Mouse (Mus musculus): ENCODE results near the gene Tomm20l. TPM values are rescaled to one million over a fixed set of nuclear protein-coding genes. Genes with fewer than 3 reads are reported as not detected.
"Not testable (repeated sequence)": the region's sequence is repeated elsewhere in the genome, so short reads cannot be mapped to it uniquely, and the experiment has no call there.

Tomm20l gene
- not detected in 2 replicates for polyA plus RNA-seq (2012; rRNA removed)
- not detected in 2 replicates for polyA plus RNA-seq (2014; fragmentation: Nextera tagmentation; extraction: Ambion mirVana)

DNA sequence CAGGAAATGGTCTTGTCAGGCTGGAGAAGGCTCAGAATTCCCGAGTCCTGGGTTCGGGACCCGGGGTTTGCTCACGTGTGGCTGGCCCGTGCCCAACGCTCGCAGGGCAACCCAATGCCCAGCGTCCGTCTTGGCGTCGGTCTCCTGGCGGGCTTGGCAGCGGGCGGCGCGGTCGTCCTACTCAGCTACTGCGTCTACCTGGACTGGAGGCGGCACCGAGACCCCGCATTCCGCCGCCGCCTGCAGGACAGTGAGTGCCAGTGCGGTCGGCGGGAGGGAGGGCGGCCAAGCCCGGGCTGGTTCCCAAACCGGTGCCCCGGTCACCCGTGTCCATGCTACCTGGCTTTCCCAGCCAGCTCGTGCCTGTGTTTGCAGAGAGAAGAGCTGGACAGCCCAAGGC lies at the start of gene Tomm20l:
Gene Tomm20l, plus strand, starts transcription at position 98 of the 400 bp plus-strand sequence.
- DNase-seq (ENCODE audit: low read depth in 3 of 3, low spot score in 3 of 3), result no peak
- H3K4me2 ChIP-seq (ENCODE audit: low read depth), result peak within 1 kb of the TSS; percentile 52
- WGBS (ENCODE audit: insufficient replicate concordance), result 11% methylated on average over 33 of the region's 33 CpGs

GRCm38 (mm10) chr12:71069846-71070245 lies 41.4 kb upstream of the Tomm20l start:
- 85% methylated on average over 17 of the region's 17 CpGs for WGBS (ENCODE audit: insufficient replicate concordance)

More for the DNA sequence above, at the start of gene Tomm20l:
- Histone ChIP-seq H3K27ac (no peak within 1 kb of the TSS), H3K9me3 (ENCODE audit: control insufficient read depth, low read length) (no peaks in the 10 kb centered on the region), H3K4me1 (replicated peaks; ENCODE audit: control insufficient read depth in 2 of 2, insufficient read depth in 2 of 2, low read length in 1 of 2) (peaks cover 0 to 15% of the 10 kb centered on the region in 2 experiments; a peak in 2 of 4 replicates), H3K36me3 (replicated peaks; ENCODE audit: control insufficient read depth, insufficient read depth, low read depth) (no peaks in the 10 kb centered on the region), H3K27me3 (ENCODE audit: control insufficient read depth, insufficient read depth, low read length) (no peaks in the 10 kb centered on the region), H3K4me3 (ENCODE audit: insufficient read depth in 1 of 2, low read depth in 2 of 2, low read length in 2 of 2) (peak within 1 kb of the TSS; percentile 2 to 10; a peak in 2 of 4 replicates), H3K9ac (replicated peaks) (no peak within 1 kb of the TSS)
- TF ChIP-seq CTCF (IDR thresholded peaks at IDR 0.05; ENCODE audit: low read depth), result peak; percentile 48
- no peak for TF ChIP-seq EP300 (IDR thresholded peaks at IDR 0.05; ENCODE audit: low read depth)
- ATAC-seq (ENCODE audit: insufficient read depth), result no peak

GRCm38 (mm10) chr12:71072048-71072447 lies 39.2 kb upstream of the Tomm20l start:
- 86% methylated on average over 4 of the region's 4 CpGs for WGBS (ENCODE audit: insufficient replicate concordance)
- TF ChIP-seq CTCF (IDR thresholded peaks at IDR 0.05; ENCODE audit: low read depth) (no peak), EP300 (IDR thresholded peaks at IDR 0.05; ENCODE audit: low read depth) (no peak)
- H3K4me1 ChIP-seq (replicated peaks; ENCODE audit: control insufficient read depth in 2 of 2, insufficient read depth in 2 of 2, low read length in 1 of 2), result no peaks in the 10 kb centered on the region
- DNase-seq (ENCODE audit: low read depth in 3 of 3, low spot score in 3 of 3) (no peak), ATAC-seq (ENCODE audit: insufficient read depth) (no peak)
- peaks cover 77% of the 10 kb centered on the region for H3K36me3 ChIP-seq (replicated peaks; ENCODE audit: control insufficient read depth, insufficient read depth, low read depth)
- no peak overlapping the region for H3K4me2 ChIP-seq (ENCODE audit: low read depth)
- H3K4me3 ChIP-seq (ENCODE audit: insufficient read depth in 1 of 2, low read depth in 2 of 2, low read length in 2 of 2), result no peak overlapping the region
- no peaks in the 10 kb centered on the region for H3K9me3 ChIP-seq (ENCODE audit: control insufficient read depth, low read length)
- H3K27me3 ChIP-seq (ENCODE audit: control insufficient read depth, insufficient read depth, low read length), result no peaks in the 10 kb centered on the region
- H3K9ac ChIP-seq (replicated peaks), result no peak overlapping the region
- H3K27ac ChIP-seq, result no peak overlapping the region

More at GRCm38 (mm10) chr12:71069846-71070245, 41.4 kb upstream of the Tomm20l start:
- DNase-seq (ENCODE audit: low read depth in 3 of 3, low spot score in 3 of 3), result no peak
- Histone ChIP-seq H3K9ac (replicated peaks) (no peak overlapping the region), H3K4me3 (ENCODE audit: insufficient read depth in 1 of 2, low read depth in 2 of 2, low read length in 2 of 2) (no peak overlapping the region), H3K4me2 (ENCODE audit: low read depth) (no peak overlapping the region), H3K9me3 (ENCODE audit: control insufficient read depth, low read length) (no peaks in the 10 kb centered on the region), H3K27ac (no peak overlapping the region), H3K27me3 (ENCODE audit: control insufficient read depth, insufficient read depth, low read length) (no peaks in the 10 kb centered on the region), H3K36me3 (replicated peaks; ENCODE audit: control insufficient read depth, insufficient read depth, low read depth) (peaks cover 64% of the 10 kb centered on the region), H3K4me1 (replicated peaks; ENCODE audit: control insufficient read depth in 2 of 2, insufficient read depth in 2 of 2, low read length in 1 of 2) (no peaks in the 10 kb centered on the region)
- TF ChIP-seq EP300 (IDR thresholded peaks at IDR 0.05; ENCODE audit: low read depth) (no peak), CTCF (IDR thresholded peaks at IDR 0.05; ENCODE audit: low read depth) (no peak)
- ATAC-seq (ENCODE audit: insufficient read depth), result no peak

GRCm38 (mm10) chr12:71073113-71073730 lies 38.0 kb upstream of the Tomm20l start:
- 0 out of 2 replicates have a peak, but pooled peaks have one; percentile 50 for ATAC-seq (ENCODE audit: insufficient read depth)
- Histone ChIP-seq H3K9me3 (ENCODE audit: control insufficient read depth, low read length) (no peaks in the 10 kb centered on the region), H3K4me3 (ENCODE audit: insufficient read depth in 1 of 2, low read depth in 2 of 2, low read length in 2 of 2) (no peak overlapping the region), H3K9ac (replicated peaks) (no peak overlapping the region), H3K36me3 (replicated peaks; ENCODE audit: control insufficient read depth, insufficient read depth, low read depth) (peaks cover 67% of the 10 kb centered on the region), H3K27ac (no peak overlapping the region), H3K4me1 (replicated peaks; ENCODE audit: control insufficient read depth in 2 of 2, insufficient read depth in 2 of 2, low read length in 1 of 2) (no peaks in the 10 kb centered on the region), H3K4me2 (ENCODE audit: low read depth) (no peak overlapping the region), H3K27me3 (ENCODE audit: control insufficient read depth, insufficient read depth, low read length) (no peaks in the 10 kb centered on the region)
- DNase-seq (ENCODE audit: low read depth in 3 of 3, low spot score in 3 of 3), result peak in 1 of 3 experiments; percentile 4
- 60% methylated on average over 12 of the region's 12 CpGs for WGBS (ENCODE audit: insufficient replicate concordance)
- TF ChIP-seq EP300 (IDR thresholded peaks at IDR 0.05; ENCODE audit: low read depth), result no peak
- TF ChIP-seq CTCF (IDR thresholded peaks at IDR 0.05; ENCODE audit: low read depth), result peak; percentile 52

- Histone ChIP-seq H3K27ac (no peak overlapping the region), H3K36me3 (replicated peaks; ENCODE audit: control insufficient read depth, insufficient read depth, low read depth) (peaks cover 4% of the 10 kb centered on the region), H3K9ac (replicated peaks) (no peak overlapping the region), H3K4me1 (replicated peaks; ENCODE audit: control insufficient read depth in 2 of 2, insufficient read depth in 2 of 2, low read length in 1 of 2) (no peaks in the 10 kb centered on the region), H3K9me3 (ENCODE audit: control insufficient read depth, low read length) (no peaks in the 10 kb centered on the region), H3K4me2 (ENCODE audit: low read depth) (no peak overlapping the region), H3K4me3 (ENCODE audit: insufficient read depth in 1 of 2, low read depth in 2 of 2, low read length in 2 of 2) (no peak overlapping the region), H3K27me3 (ENCODE audit: control insufficient read depth, insufficient read depth, low read length) (no peaks in the 10 kb centered on the region)
- WGBS (ENCODE audit: insufficient replicate concordance), result 83% methylated on average over 8 of the region's 8 CpGs
- TF ChIP-seq EP300 (IDR thresholded peaks at IDR 0.05; ENCODE audit: low read depth) (no peak), CTCF (IDR thresholded peaks at IDR 0.05; ENCODE audit: low read depth) (no peak)
- no peak for ATAC-seq (ENCODE audit: insufficient read depth)
- no peak for DNase-seq (ENCODE audit: low read depth in 3 of 3, low spot score in 3 of 3)
Measured at GRCm38 (mm10) chr12:71086331-71086730, 24.9 kb upstream of the Tomm20l start.

- ATAC-seq (ENCODE audit: insufficient read depth), result not testable (repeated sequence)
Measured at GRCm38 (mm10) chr12:71104275-71104674, 7.0 kb upstream of the Tomm20l start.

More at GRCm38 (mm10) chr12:71104275-71104674, 7.0 kb upstream of the Tomm20l start:
- 67% methylated on average over 4 of the region's 4 CpGs for WGBS (ENCODE audit: insufficient replicate concordance)
- H3K27me3 ChIP-seq (ENCODE audit: control insufficient read depth, insufficient read depth, low read length); H3K4me3 ChIP-seq (ENCODE audit: insufficient read depth in 1 of 2, low read depth in 2 of 2, low read length in 2 of 2); H3K9me3 ChIP-seq (ENCODE audit: control insufficient read depth, low read length); H3K4me1 ChIP-seq (replicated peaks; ENCODE audit: control insufficient read depth in 2 of 2, insufficient read depth in 2 of 2, low read length in 1 of 2); H3K9ac ChIP-seq (replicated peaks); DNase-seq (ENCODE audit: low read depth in 3 of 3, low spot score in 3 of 3); H3K36me3 ChIP-seq (replicated peaks; ENCODE audit: control insufficient read depth, insufficient read depth, low read depth); H3K27ac ChIP-seq; H3K4me2 ChIP-seq (ENCODE audit: low read depth): not testable (repeated sequence)

Measured in liver, embryonic 14.5 days (tissue).